Mouse (Mus musculus) testis, adult 2 months (tissue): ENCODE results near the gene Syngr1.

Source experiments
- CTCF ChIP-seq: fragments of 200-500 bp; IDR thresholded peaks from 2 replicates; pipeline ENCODE4 v1.5.1; 2012; ENCODE audit warnings: low read depth, mild to moderate bottlenecking, inconsistent platforms, low read length, moderate library complexity; ENCODE audit not compliant: control insufficient read depth, insufficient read depth, insufficient replicate concordance
- POLR2A ChIP-seq: fragments of 200-500 bp; IDR thresholded peaks from 2 replicates; pipeline ENCODE4 v1.6.1; 2012; ENCODE audit warnings: low read depth, mild to moderate bottlenecking, inconsistent platforms, low read length, moderate library complexity; ENCODE audit not compliant: control insufficient read depth

DNA sequence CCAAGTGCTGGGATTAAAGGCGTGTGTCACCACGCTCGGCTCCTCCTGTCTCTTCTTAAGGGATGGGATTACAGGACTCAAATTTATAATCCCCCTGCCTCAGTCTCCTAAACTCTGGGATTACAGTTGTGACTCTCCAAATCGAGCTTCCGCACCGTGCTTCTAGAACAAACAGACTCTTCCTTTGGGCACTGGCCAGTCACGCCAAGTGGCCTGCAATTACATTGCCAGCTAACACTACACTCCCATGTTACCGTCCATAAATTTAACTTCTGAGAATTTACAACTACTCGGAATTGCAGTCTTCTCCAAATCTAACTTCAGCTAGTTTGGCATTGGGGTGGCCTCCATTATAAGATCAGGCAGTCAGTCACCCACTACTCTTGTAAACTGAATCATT lies 41.3 kb downstream of the Syngr1 start:
- no peak for TF ChIP-seq POLR2A
- TF ChIP-seq CTCF, result no peak
